ENCODE assay signal across 28 mouse cellular contexts in the genomic region with DNA sequence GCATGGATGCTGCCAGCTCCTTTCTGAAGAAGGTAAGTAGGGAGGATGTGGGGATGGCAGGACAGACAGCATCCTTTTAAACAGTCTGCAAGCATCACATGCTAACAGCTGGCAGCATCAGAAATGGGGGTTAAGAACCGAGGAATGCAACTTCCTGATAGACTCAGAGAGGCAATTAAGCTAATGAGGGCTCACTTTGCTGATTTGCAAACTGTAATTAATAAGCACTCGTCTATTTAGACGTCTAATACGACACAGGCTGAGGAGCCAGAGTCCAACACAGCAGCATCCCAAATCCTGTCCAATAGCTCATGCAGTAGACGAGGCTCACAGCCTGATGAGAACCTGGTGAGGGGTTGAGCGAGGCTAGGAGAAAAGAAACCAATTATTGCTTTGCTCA. TPM values are rescaled to one million over a fixed set of nuclear protein-coding genes. Genes with fewer than 3 reads are reported as not detected.
"Had no signal": no experiment of that assay in that cellular context is flagged by ENCODE, and none has a peak within 500 bp of the region (broad histone marks: within the 10 kb centered on the region; RNA-seq: fewer than 3 reads in every experiment).

No protein-coding gene starts in this region.

- ATAC-seq: hindbrain, embryonic 16.5 days; inflammation-experienced regulatory T-cells, adult 6 months; intestine, embryonic 15.5 days; intestine, postnatal 0 days had no signal

- H3K9me3 ChIP-seq: heart, embryonic 10.5 days; heart, embryonic 12.5 days; hindbrain, embryonic 10.5 days; hindbrain, embryonic 12.5 days; intestine, embryonic 15.5 days; limb, embryonic 10.5 days; limb, embryonic 12.5 days; liver, embryonic 13.5 days had no signal

- H3K9ac ChIP-seq: heart, embryonic 12.5 days; hindbrain, embryonic 12.5 days; hindbrain, embryonic 14.5 days; intestine, embryonic 15.5 days; limb, embryonic 12.5 days; liver, embryonic 13.5 days had no signal

- H3K27me3 ChIP-seq: hindbrain, embryonic 12.5 days; intestine, embryonic 15.5 days; limb, embryonic 12.5 days; liver, embryonic 13.5 days had no signal

- H3K36me3 ChIP-seq: heart, embryonic 10.5 days; heart, embryonic 12.5 days; hindbrain, embryonic 10.5 days; hindbrain, embryonic 12.5 days; intestine, embryonic 15.5 days; limb, embryonic 10.5 days; limb, embryonic 12.5 days; liver, embryonic 13.5 days had no signal

- H3K4me2 ChIP-seq: heart, embryonic 12.5 days; hindbrain, embryonic 12.5 days; hindbrain, embryonic 14.5 days; intestine, embryonic 15.5 days; limb, embryonic 12.5 days; liver, embryonic 11.5 days; liver, embryonic 13.5 days had no signal

- DNase-seq: gastrocnemius, adult 2 months; gastrocnemius, postnatal 10 days; gastrocnemius, postnatal 25 days; heart, adult 18-20 months; heart, postnatal 10 days; heart, postnatal 4 days; kidney, adult 18-20 months; kidney, adult 8-10 months; kidney, postnatal 10 days; kidney, postnatal 25 days; kidney, postnatal 4 days; liver; liver, embryonic 13.5 days had no signal

- H3K4me3 ChIP-seq: gastrocnemius, adult 2 months; heart, embryonic 10.5 days; heart, embryonic 12.5 days; hindbrain, embryonic 10.5 days; hindbrain, embryonic 12.5 days; intestine, embryonic 15.5 days; layer of hippocampus, adult 2 months; left cerebral cortex, adult 2 months; limb, embryonic 10.5 days; limb, embryonic 12.5 days; liver, embryonic 13.5 days had no signal

- H3K4me1 ChIP-seq: heart, embryonic 10.5 days; heart, embryonic 12.5 days; intestine, embryonic 15.5 days; liver, embryonic 13.5 days had no signal

- H3K27ac ChIP-seq: gastrocnemius, adult 2 months; heart, embryonic 10.5 days; hindbrain, embryonic 10.5 days; hindbrain, embryonic 12.5 days; hindbrain, embryonic 14.5 days; intestine, embryonic 15.5 days; layer of hippocampus, adult 2 months; left cerebral cortex, adult 2 months; limb, embryonic 10.5 days; limb, embryonic 12.5 days; liver, embryonic 13.5 days had no signal

RNA-seq across cellular contexts. Expression of gene Nod2, which starts 36.8 kb away (rescaled TPM):
- polyA plus RNA-seq: heart, embryonic 14.5 days had no signal
